Mouse (Mus musculus) MEL (cell line): ENCODE data around the gene Cenpp. TPM values are rescaled to one million over a fixed set of nuclear protein-coding genes. Genes with fewer than 3 reads are reported as not detected.

Experiments
- DNase-seq: peaks from one replicate; pipeline ENCODE4 v3.0.0; 2011; ENCODE audit warnings: low read depth, low spot score
- H3K27ac ChIP-seq: 2 replicates; pipeline ENCODE4 v1.5.1; 2012; ENCODE audit warnings: low read depth, mild to moderate bottlenecking, control low read depth, low read length, moderate library complexity; ENCODE audit not compliant: control insufficient read depth
- H3K27me3 ChIP-seq, 2 experiments: fragments of 150-350 bp in 1 of 2; sonication (generic) in 1 of 2; 2 replicates each; pipeline ENCODE4 v1.6.1; 2012; ENCODE audit warnings: low read length in 2 of 2, mild to moderate bottlenecking in 2 of 2, improper control_type of control experiment in 1 of 2, moderate library complexity in 1 of 2; ENCODE audit not compliant: insufficient read depth in 2 of 2, control insufficient read depth in 1 of 2
- H3K36me3 ChIP-seq, 2 experiments: 2 replicates each; pipeline ENCODE4 v1.6.1; 2012 to 2014; ENCODE audit warnings: low read length in 2 of 2, improper control_type of control experiment in 1 of 2, inconsistent platforms in 1 of 2, mild to moderate bottlenecking in 1 of 2; ENCODE audit not compliant: insufficient read depth in 2 of 2, control insufficient read depth in 1 of 2
- H3K4me1 ChIP-seq, 2 experiments: fragments of 150-350 bp in 1 of 2; sonication (generic) in 1 of 2; 2 replicates each; pipeline ENCODE4 v1.6.1; 2012; ENCODE audit warnings: low read length in 2 of 2, improper control_type of control experiment in 1 of 2, mild to moderate bottlenecking in 1 of 2; ENCODE audit not compliant: insufficient read depth in 2 of 2, control insufficient read depth in 1 of 2
- H3K4me3 ChIP-seq, 2 experiments: fragments of 150-350 bp in 1 of 2; sonication (generic) in 1 of 2; 2 replicates each; pipeline ENCODE4 v1.5.1; 2012; ENCODE audit warnings: low read depth in 2 of 2, low read length in 2 of 2, mild to moderate bottlenecking in 2 of 2, moderate library complexity in 2 of 2, control low read depth in 1 of 2, improper control_type of control experiment in 1 of 2; ENCODE audit not compliant: control insufficient read depth in 1 of 2, insufficient read depth in 1 of 2
- H3K79me2 ChIP-seq: 2 replicates; pipeline ENCODE4 v1.6.1; 2012; ENCODE audit warnings: mild to moderate bottlenecking, low read length, moderate library complexity; ENCODE audit not compliant: control insufficient read depth, poor library complexity, insufficient read depth
- H3K9ac ChIP-seq: 2 replicates; pipeline ENCODE4 v1.6.1; 2012; ENCODE audit warnings: low read depth, mild to moderate bottlenecking, control low read depth, low read length, moderate library complexity; ENCODE audit not compliant: control insufficient read depth, poor library complexity, severe bottlenecking
- H3K9me3 ChIP-seq: fragments of 150-350 bp; sonication (generic); replicated peaks from 2 replicates; pipeline ENCODE4 v1.6.1; 2012; ENCODE audit warnings: mild to moderate bottlenecking, low read length, improper control_type of control experiment, moderate library complexity; ENCODE audit not compliant: insufficient read depth
- BHLHE40 ChIP-seq: IDR thresholded peaks from 2 replicates; pipeline ENCODE4 v1.6.1; 2012; ENCODE audit warnings: low read depth, mild to moderate bottlenecking, inconsistent platforms, low read length, improper control_type of control experiment, borderline replicate concordance
- EP300 ChIP-seq, 2 experiments: IDR thresholded peaks; 2 replicates each; pipeline ENCODE4 v1.6.1; 2011; ENCODE audit warnings: improper control_type of control experiment in 2 of 2, low read length in 2 of 2, low read depth in 1 of 2, mild to moderate bottlenecking in 1 of 2
- ETS1 ChIP-seq: IDR thresholded peaks from 2 replicates; pipeline ENCODE4 v1.6.1; 2012; ENCODE audit warnings: low read depth, mild to moderate bottlenecking, inconsistent platforms, low read length, improper control_type of control experiment, moderate library complexity
- GABPA ChIP-seq: IDR thresholded peaks from 2 replicates; pipeline ENCODE4 v1.6.1; 2012; ENCODE audit warnings: low read depth, mild to moderate bottlenecking, inconsistent platforms, low read length, improper control_type of control experiment, moderate library complexity
- HCFC1 ChIP-seq: IDR thresholded peaks from 2 replicates; pipeline ENCODE4 v1.6.1; 2012; ENCODE audit warnings: low read depth, mild to moderate bottlenecking, inconsistent platforms, low read length, improper control_type of control experiment, moderate library complexity
- MAX ChIP-seq: IDR thresholded peaks from 2 replicates; pipeline ENCODE4 v1.6.1; 2011; ENCODE audit warnings: low read length, improper control_type of control experiment
- MAZ ChIP-seq: IDR thresholded peaks from 2 replicates; pipeline ENCODE4 v1.6.1; 2012; ENCODE audit warnings: low read depth, mild to moderate bottlenecking, inconsistent platforms, low read length, improper control_type of control experiment
- MXI1 ChIP-seq: IDR thresholded peaks from 2 replicates; pipeline ENCODE4 v1.6.1; 2011; ENCODE audit warnings: mild to moderate bottlenecking, low read depth, low read length, improper control_type of control experiment
- MYB ChIP-seq: IDR thresholded peaks from 2 replicates; pipeline ENCODE4 v1.6.1; 2011; ENCODE audit warnings: mild to moderate bottlenecking, low read depth, low read length, improper control_type of control experiment
- MYC ChIP-seq: IDR thresholded peaks from 2 replicates; pipeline ENCODE4 v1.6.1; 2011; ENCODE audit warnings: low read depth, mild to moderate bottlenecking, low read length, improper control_type of control experiment, moderate library complexity
- NELFE ChIP-seq: IDR thresholded peaks from 2 replicates; pipeline ENCODE4 v1.6.1; 2011; ENCODE audit warnings: low read depth, low read length, improper control_type of control experiment
- POLR2A ChIP-seq, 2 experiments: IDR thresholded peaks; 2 replicates each; pipeline ENCODE4 v1.6.1; 2011 to 2012; ENCODE audit warnings: low read length in 2 of 2, mild to moderate bottlenecking in 2 of 2, control low read depth in 1 of 2, improper control_type of control experiment in 1 of 2, low read depth in 1 of 2, moderate library complexity in 1 of 2; ENCODE audit not compliant: control insufficient read depth in 1 of 2, insufficient read depth in 1 of 2, poor library complexity in 1 of 2
- POLR2AphosphoS2 ChIP-seq: IDR thresholded peaks from 2 replicates; pipeline ENCODE4 v1.6.1; 2011; ENCODE audit warnings: low read length, improper control_type of control experiment
- RCOR1 ChIP-seq: IDR thresholded peaks from 2 replicates; pipeline ENCODE4 v1.6.1; 2012; ENCODE audit warnings: low read depth, mild to moderate bottlenecking, inconsistent platforms, low read length, improper control_type of control experiment
- SIN3A ChIP-seq: IDR thresholded peaks from 2 replicates; pipeline ENCODE4 v1.6.1; 2012; ENCODE audit warnings: low read length, improper control_type of control experiment, inconsistent platforms
- TAL1 ChIP-seq: IDR thresholded peaks from 2 replicates; pipeline ENCODE4 v1.6.1; 2012; ENCODE audit warnings: mild to moderate bottlenecking, inconsistent platforms, low read length, moderate library complexity, mixed read lengths
- TBP ChIP-seq: IDR thresholded peaks from 2 replicates; pipeline ENCODE4 v1.8.0; 2011; ENCODE audit warnings: low read depth, low read length, improper control_type of control experiment
- TCF12 ChIP-seq: IDR thresholded peaks from 2 replicates; pipeline ENCODE4 v1.6.1; 2014; ENCODE audit warnings: low read depth, mild to moderate bottlenecking, inconsistent platforms, low read length, improper control_type of control experiment, moderate library complexity
- UBTF ChIP-seq: IDR thresholded peaks from 2 replicates; pipeline ENCODE4 v1.6.1; 2012; ENCODE audit warnings: low read depth, mild to moderate bottlenecking, inconsistent platforms, low read length, improper control_type of control experiment, moderate library complexity, borderline replicate concordance; ENCODE audit not compliant: insufficient read depth
- USF1 ChIP-seq: IDR thresholded peaks from 2 replicates; pipeline ENCODE4 v1.6.1; 2014; ENCODE audit warnings: low read depth, mild to moderate bottlenecking, inconsistent platforms, low read length, improper control_type of control experiment, moderate library complexity
- USF2 ChIP-seq, 2 experiments: IDR thresholded peaks; 2 replicates each; pipeline ENCODE4 v1.6.1; 2011 to 2012; ENCODE audit warnings: improper control_type of control experiment in 2 of 2, low read length in 2 of 2, borderline replicate concordance in 1 of 2, inconsistent platforms in 1 of 2, low read depth in 1 of 2, mild to moderate bottlenecking in 1 of 2; ENCODE audit not compliant: insufficient read depth in 1 of 2
- ZC3H11A ChIP-seq: IDR thresholded peaks from 2 replicates; pipeline ENCODE4 v1.6.1; 2012; ENCODE audit warnings: low read depth, mild to moderate bottlenecking, inconsistent platforms, low read length, improper control_type of control experiment
- ZKSCAN1 ChIP-seq: IDR thresholded peaks from 2 replicates; pipeline ENCODE4 v1.6.1; 2012; ENCODE audit warnings: low read depth, mild to moderate bottlenecking, inconsistent platforms, low read length, improper control_type of control experiment, moderate library complexity
- polyA plus RNA-seq, 2 experiments: library from polyadenylated mRNA; stranded (reverse) in 1 of 2; unstranded in 1 of 2; fragments of >175 nt in 1 of 2; fragments of >200 nt in 1 of 2; gene quantifications; 2 replicates each; pipeline versions ENCODE4 v1.2.1 to v1.2.4; 2012; ENCODE audit warnings: low replicate concordance in 2 of 2, low read depth in 1 of 2; ENCODE audit not compliant: insufficient read length in 2 of 2, insufficient read depth in 1 of 2, missing spikeins in 1 of 2
- total RNA-seq: library from RNA; depleted of rRNA; stranded (reverse); fragments of 300-350 nt; gene quantifications from 2 replicates; pipeline ENCODE4 v1.2.3, GENCODE M21; 2012

Cenpp gene
- total and polyA plus RNA-seq, 3 experiments: 13.2 to 17.9 TPM; not detected in 1

DNA sequence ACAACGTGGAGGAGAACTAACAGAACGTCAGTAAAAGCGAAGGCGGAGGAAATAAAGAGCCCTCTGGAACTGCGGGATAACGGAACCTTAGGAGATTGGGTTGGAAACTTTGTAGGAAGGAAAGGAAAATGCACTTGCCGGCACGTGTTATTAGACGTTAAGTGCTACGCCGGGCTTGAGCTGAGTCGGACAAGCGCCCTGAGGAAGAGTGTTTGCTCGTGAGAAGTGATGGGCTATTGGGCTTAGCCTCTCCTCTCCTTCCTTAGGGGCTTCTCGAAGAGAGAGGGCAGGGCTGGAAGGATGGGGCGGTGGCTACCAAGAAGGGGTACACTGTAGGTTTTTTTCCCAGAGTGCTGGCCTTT lies 576 bp upstream of the Cenpp start:
- TF ChIP-seq TAL1 (no peak), MYC (peak; percentile 100), GABPA (no peak), RCOR1 (no peak), POLR2A (IDR thresholded peaks at IDR 0.05; ENCODE audit: control insufficient read depth in 1 of 2, insufficient read depth in 1 of 2, low read depth in 1 of 2, low read length in 2 of 2, poor library complexity in 1 of 2) (peak; percentile 59 to 76), MYB (no peak), EP300 (IDR thresholded peaks at IDR 0.05; ENCODE audit: low read depth in 1 of 2, low read length in 2 of 2) (no peak), USF1 (peak; percentile 85), ZC3H11A (no peak), MXI1 (peak; percentile 100), HCFC1 (no peak; the same call in 1 of the 2 replicates), UBTF (no peak), POLR2AphosphoS2 (peak; percentile 47), USF2 (IDR thresholded peaks at IDR 0.05; ENCODE audit: borderline replicate concordance in 1 of 2, insufficient read depth in 1 of 2, low read depth in 1 of 2, low read length in 2 of 2) (peak in 1 of 2 experiments; percentile 41; a peak in 1 of 4 replicates), ZKSCAN1 (no peak), SIN3A (peak; percentile 87), TCF12 (peak; percentile 8; the same call in 1 of the 2 replicates), NELFE (peak; percentile 77), BHLHE40 (peak; percentile 92; the same call in 1 of the 2 replicates), ETS1 (no peak; the same call in 1 of the 2 replicates), MAZ (no peak), TBP (peak; percentile 85; the same call in 1 of the 2 replicates), MAX (peak; percentile 58)
- TF ChIP-seq, all 39 proteins: peak for 12
- H3K27ac ChIP-seq: peak overlapping the region; percentile 95
- H3K4me3 ChIP-seq: peak overlapping the region; percentile 86 to 87
- peaks cover 6 to 8% of the 10 kb centered on the region in 2 experiments; a peak in 3 of 4 replicates for H3K4me1 ChIP-seq
- no peak for DNase-seq
- peaks cover 17% of the 10 kb centered on the region for H3K79me2 ChIP-seq
- H3K36me3 ChIP-seq: peaks cover 9 to 17% of the 10 kb centered on the region in 2 experiments
- H3K9ac ChIP-seq: peak overlapping the region; percentile 84
- H3K9me3 ChIP-seq: no peaks in the 10 kb centered on the region
- no peaks in the 10 kb centered on the region for H3K27me3 ChIP-seq
